Mouse (Mus musculus): Measurements from ENCODE around the gene Mus81. TPM values are rescaled to one million over a fixed set of nuclear protein-coding genes. Genes with fewer than 3 reads are reported as not detected.
A peak's percentile ranks its signal among the peaks of the same experiment; 100 is the strongest.

Gene Mus81
- total and polyA plus RNA-seq, 3 experiments = 20.4 to 29.3 (median 28.8) TPM

GRCm38 (mm10) chr19:5529325-5530137 lies 41.3 kb upstream of the Mus81 start:
- peaks cover 18% of the 10 kb centered on the region for H3K27me3 ChIP-seq (replicated peaks)
- no peaks in the 10 kb centered on the region for H3K36me3 ChIP-seq (replicated peaks in 1 of 2; ENCODE audit: control insufficient read depth in 1 of 2, insufficient read depth in 1 of 2, low read length in 1 of 2)
- peak overlapping the region; percentile 20; the same call in 1 of the 2 replicates for H3K9ac ChIP-seq (ENCODE audit: insufficient read depth, low read depth)
- no peaks in the 10 kb centered on the region for H3K9me3 ChIP-seq (replicated peaks; ENCODE audit: low read length)
- TF ChIP-seq ELF1 (IDR thresholded peaks at IDR 0.05; ENCODE audit: low read depth, low read length) = no peak; the same call in 1 of the 2 replicates
- TF ChIP-seq IRF4 (IDR thresholded peaks at IDR 0.05; ENCODE audit: low read depth, low read length) = peak; percentile 44; the same call in 1 of the 2 replicates
- no peak for TF ChIP-seq USF1 (IDR thresholded peaks at IDR 0.05; ENCODE audit: low read depth, low read length)
- no peak for TF ChIP-seq GABPA (IDR thresholded peaks at IDR 0.05; ENCODE audit: insufficient replicate concordance, low read depth, low read length)
- no peak for TF ChIP-seq TBP (conservative IDR thresholded peaks at IDR 0.05; ENCODE audit: low read depth, low read length)
- no peak for TF ChIP-seq KAT2A (IDR thresholded peaks at IDR 0.05; ENCODE audit: insufficient replicate concordance, low read length)
- no peak for TF ChIP-seq HCFC1 (IDR thresholded peaks at IDR 0.05; ENCODE audit: low read depth, low read length)
- peak; percentile 90 for TF ChIP-seq SIN3A (IDR thresholded peaks at IDR 0.05; ENCODE audit: low read length)
- peak; percentile 89 for TF ChIP-seq RAD21 (IDR thresholded peaks at IDR 0.05; ENCODE audit: low read depth, low read length)
- TF ChIP-seq UBTF (IDR thresholded peaks at IDR 0.05; ENCODE audit: low read depth, low read length) = no peak
- 0 out of 2 replicates have a peak, but pooled peaks have one; percentile 40 for TF ChIP-seq MAX (IDR thresholded peaks at IDR 0.05; ENCODE audit: low read length)
- no peak for TF ChIP-seq JUN (IDR thresholded peaks at IDR 0.05; ENCODE audit: insufficient read depth, low read depth, low read length)
- 0 out of 2 replicates have a peak, but pooled peaks have one; percentile 33 for TF ChIP-seq ZNF384 (IDR thresholded peaks at IDR 0.05; ENCODE audit: low read depth, low read length)
- no peak for TF ChIP-seq USF2 (conservative IDR thresholded peaks at IDR 0.05; ENCODE audit: low read depth, low read length)
- no peak for TF ChIP-seq ETS1 (conservative IDR thresholded peaks at IDR 0.05; ENCODE audit: low read depth, low read length)
- TF ChIP-seq TCF12 (IDR thresholded peaks at IDR 0.05; ENCODE audit: low read depth, low read length) = no peak
- TF ChIP-seq PAX5 (IDR thresholded peaks at IDR 0.05; ENCODE audit: low read length) = no peak
- no peak for TF ChIP-seq MAZ (IDR thresholded peaks at IDR 0.05; ENCODE audit: low read depth, low read length)
- 0 out of 2 replicates have a peak, but pooled peaks have one; percentile 25 for TF ChIP-seq MYC (IDR thresholded peaks at IDR 0.05; ENCODE audit: low read depth, low read length)
- TF ChIP-seq ZKSCAN1 (IDR thresholded peaks at IDR 0.05; ENCODE audit: borderline replicate concordance, low read depth, low read length) = no peak
- TF ChIP-seq JUND (conservative IDR thresholded peaks at IDR 0.05; ENCODE audit: low read depth, low read length) = no peak
- TF ChIP-seq BHLHE40 (IDR thresholded peaks at IDR 0.05; ENCODE audit: low read depth, low read length) = no peak
- TF ChIP-seq RCOR1 (conservative IDR thresholded peaks at IDR 0.05; ENCODE audit: low read depth, low read length) = no peak
- TF ChIP-seq EP300 (IDR thresholded peaks at IDR 0.05; ENCODE audit: low read length) = no peak
- peak; percentile 65; the same call in 1 of the 2 replicates for TF ChIP-seq CHD2 (IDR thresholded peaks at IDR 0.05; ENCODE audit: low read length)
- TF ChIP-seq POLR2A (IDR thresholded peaks at IDR 0.05; ENCODE audit: low read depth, low read length) = no peak
- no peak for TF ChIP-seq CHD1 (IDR thresholded peaks at IDR 0.05; ENCODE audit: low read depth, low read length)
- peak; percentile 35; the same call in 1 of the 2 replicates for TF ChIP-seq NRF1 (IDR thresholded peaks at IDR 0.05; ENCODE audit: low read depth, low read length)
- TF ChIP-seq MAFK (IDR thresholded peaks at IDR 0.05; ENCODE audit: insufficient replicate concordance, low read length) = no peak
- TF ChIP-seq SMC3 (IDR thresholded peaks at IDR 0.05; ENCODE audit: low read depth, low read length) = peak; percentile 89
- 0 out of 2 replicates have a peak, but pooled peaks have one; percentile 22 for TF ChIP-seq ZC3H11A (IDR thresholded peaks at IDR 0.05; ENCODE audit: low read depth, low read length)
- peak; percentile 67 to 99 for TF ChIP-seq CTCF (conservative IDR thresholded peaks at IDR 0.05 in 1 of 2, IDR thresholded peaks at IDR 0.05 in 1 of 2; ENCODE audit: low read depth in 2 of 2, low read length in 2 of 2)
- TF ChIP-seq POLR2AphosphoS2 (IDR thresholded peaks at IDR 0.05; ENCODE audit: low read depth, low read length) = no peak
- no peak; the same call in 1 of the 2 replicates for TF ChIP-seq MEF2A (IDR thresholded peaks at IDR 0.05; ENCODE audit: borderline replicate concordance, low read depth, low read length)
- no peak for TF ChIP-seq ZMIZ1 (IDR thresholded peaks at IDR 0.05; ENCODE audit: low read depth, low read length)
- peak; percentile 69 for TF ChIP-seq MXI1 (IDR thresholded peaks at IDR 0.05; ENCODE audit: low read depth, low read length)
- TF ChIP-seq E2F4 (IDR thresholded peaks at IDR 0.05; ENCODE audit: insufficient replicate concordance, low read depth, low read length) = no peak
- TF ChIP-seq NELFE (IDR thresholded peaks at IDR 0.05; ENCODE audit: low read depth, low read length) = peak; percentile 63; the same call in 1 of the 2 replicates
- dilution Hi-C loops (cut with MboI; ENCODE audit: extremely low pct_ligation_motif_present, extremely low pct_unique_long_range_greater_than_20kb, low sequenced_read_pairs) (no loop called here), in situ Hi-C loops (cut with MboI; ENCODE audit: low pct_ligation_motif_present, low pct_unique_long_range_greater_than_20kb, low sequenced_read_pairs) (loop anchor here (5.0 kb wide), 1 partner anchor 33 kb away; the partner anchor contains the start of gene Ovol1)
- H3K79me2 ChIP-seq (replicated peaks; ENCODE audit: control insufficient read depth, extremely low read depth, insufficient read depth, poor library complexity, severe bottlenecking) = no peaks in the 10 kb centered on the region
- H3K4me1 ChIP-seq (ENCODE audit: control insufficient read depth in 1 of 2, insufficient read depth in 2 of 2) = peaks cover 11 to 38% of the 10 kb centered on the region in 2 experiments
- H3K27ac ChIP-seq (ENCODE audit: insufficient read depth, low read depth) = no peak overlapping the region
- H3K4me2 ChIP-seq (ENCODE audit: insufficient read depth, low read depth, poor library complexity, severe bottlenecking) = peak overlapping the region; percentile 100
- H3K4me3 ChIP-seq (replicated peaks in 1 of 3; ENCODE audit: low read depth in 2 of 3, low read length in 2 of 3, poor library complexity in 1 of 3) = peak overlapping the region in 2 of 3 experiments; percentile 25 to 58
- peak; percentile 95 for DNase-seq (ENCODE audit: extremely low read depth)

All from CH12.LX (cell line).